ENCODE assay signal across 24 mouse cellular contexts in the genomic region with DNA sequence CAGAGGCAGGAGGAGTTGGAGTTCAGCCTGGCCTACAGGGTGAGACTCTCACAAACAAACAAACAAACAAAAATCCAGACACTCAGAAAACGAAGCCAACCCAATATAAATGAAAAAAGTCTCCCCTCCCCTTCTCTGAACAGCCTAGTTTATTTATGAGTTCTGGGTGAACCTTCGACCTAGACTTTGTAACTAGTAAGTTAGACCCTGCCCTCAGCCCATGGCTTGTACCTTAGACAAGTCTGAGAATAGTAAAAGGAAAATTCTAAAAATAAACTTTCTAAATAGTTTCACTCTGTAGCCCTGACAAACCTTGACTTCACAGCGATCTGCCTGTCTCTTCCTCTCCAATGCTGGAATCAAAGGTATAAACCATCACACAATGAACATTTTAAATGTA. TPM values are rescaled to one million over a fixed set of nuclear protein-coding genes. Genes with fewer than 3 reads are reported as not detected.
DNase-seq lines count a peak whose midpoint lies in the region; ATAC-seq and TF ChIP-seq lines count a peak whose summit lies in the region.
"Had no signal": no experiment of that assay in that cellular context is flagged by ENCODE, and none has a peak within 500 bp of the region (broad histone marks: within the 10 kb centered on the region; RNA-seq: fewer than 3 reads in every experiment).

No protein-coding gene starts in this region.

- peaks cover 30% of the 10 kb centered on the region for H3K4me1 ChIP-seq in kidney, adult 2 months (ENCODE audit: control insufficient read depth, insufficient read depth, low read length)
- peaks cover 13% of the 10 kb centered on the region for H3K4me1 ChIP-seq in kidney, embryonic 15.5 days
- peaks cover 54% of the 10 kb centered on the region for H3K4me1 ChIP-seq in liver, embryonic 12.5 days

- H3K27me3 ChIP-seq in kidney, adult 2 months (replicated peaks; ENCODE audit: control insufficient read depth, insufficient read depth, low read length) = no peaks in the 10 kb centered on the region
- H3K27me3 ChIP-seq in kidney, embryonic 15.5 days = no peaks in the 10 kb centered on the region
- no peaks in the 10 kb centered on the region for H3K27me3 ChIP-seq in liver, embryonic 12.5 days (replicated peaks)
- H3K27me3 ChIP-seq: embryonic facial prominence, embryonic 13.5 days; embryonic facial prominence, embryonic 15.5 days; forebrain, embryonic 12.5 days had no signal

- H3K36me3 ChIP-seq in kidney, adult 2 months (ENCODE audit: control insufficient read depth, insufficient read depth, low read length) = no peaks in the 10 kb centered on the region
- no peaks in the 10 kb centered on the region for H3K36me3 ChIP-seq in kidney, embryonic 15.5 days
- peaks cover 10% of the 10 kb centered on the region; the same call in 1 of the 2 replicates for H3K36me3 ChIP-seq in liver, embryonic 12.5 days
- H3K36me3 ChIP-seq: forebrain, embryonic 12.5 days had no signal

- no peak for TF ChIP-seq POLR2A in kidney, adult 2 months (IDR thresholded peaks at IDR 0.05; ENCODE audit: low read depth, low read length)

- H3K4me3 ChIP-seq in kidney, adult 2 months (ENCODE audit: insufficient read depth, low read depth, low read length) = no peak overlapping the region
- no peak overlapping the region for H3K4me3 ChIP-seq in kidney, embryonic 15.5 days (replicated peaks)
- H3K4me3 ChIP-seq in liver, embryonic 12.5 days = no peak overlapping the region
- H3K4me3 ChIP-seq: embryonic facial prominence, embryonic 13.5 days; embryonic facial prominence, embryonic 15.5 days; erythroblast, embryonic 14.5 days; forebrain, embryonic 10.5 days; forebrain, embryonic 12.5 days had no signal

- peak overlapping the region; percentile 84 for H3K27ac ChIP-seq in kidney, adult 2 months (ENCODE audit: insufficient read depth, low read depth, low read length)
- no peak overlapping the region for H3K27ac ChIP-seq in kidney, embryonic 15.5 days
- 0 out of 2 replicates have a peak overlapping the region, but pooled peaks have one; percentile 13 for H3K27ac ChIP-seq in liver, embryonic 12.5 days
- H3K27ac ChIP-seq: embryonic facial prominence, embryonic 13.5 days; embryonic facial prominence, embryonic 15.5 days; forebrain, embryonic 10.5 days; forebrain, embryonic 12.5 days had no signal

- peak; percentile 81 for DNase-seq in kidney, adult 2 months
- DNase-seq in kidney, postnatal 10 days = no peak
- DNase-seq in kidney, adult 9 months = peak; percentile 86
- DNase-seq in kidney, postnatal 36 days = peak; percentile 56 to 57
- DNase-seq in kidney, adult 11 months = no peak
- no peak for DNase-seq in liver
- DNase-seq: adrenal gland, adult 2 months; adrenal gland, postnatal 10 days; adrenal gland, postnatal 25 days; cerebellum, adult 11 months; cerebellum, adult 18-20 months; cerebellum, adult 8-10 months; cerebellum, adult 9-11 months; cerebellum, postnatal 14 days; cerebellum, postnatal 36 days; embryo, embryonic 11 days had no signal

- H3K4me2 ChIP-seq in kidney, embryonic 15.5 days = no peak overlapping the region
- H3K4me2 ChIP-seq in liver, embryonic 12.5 days = no peak overlapping the region
- H3K4me2 ChIP-seq: embryonic facial prominence, embryonic 13.5 days; embryonic facial prominence, embryonic 15.5 days; forebrain, embryonic 12.5 days had no signal

- no peak for TF ChIP-seq CTCF in kidney, adult 2 months (conservative IDR thresholded peaks at IDR 0.05; ENCODE audit: insufficient read depth, insufficient read length, low read depth, low read length)

- no peaks in the 10 kb centered on the region for H3K9me3 ChIP-seq in kidney, embryonic 15.5 days (replicated peaks)
- H3K9me3 ChIP-seq in liver, embryonic 12.5 days (replicated peaks) = no peaks in the 10 kb centered on the region
- H3K9me3 ChIP-seq: embryonic facial prominence, embryonic 13.5 days; embryonic facial prominence, embryonic 15.5 days; forebrain, embryonic 10.5 days; forebrain, embryonic 12.5 days had no signal

- H3K9ac ChIP-seq in kidney, embryonic 15.5 days = no peak overlapping the region
- no peak overlapping the region for H3K9ac ChIP-seq in liver, embryonic 12.5 days
- H3K9ac ChIP-seq: embryonic facial prominence, embryonic 13.5 days; embryonic facial prominence, embryonic 15.5 days; forebrain, embryonic 12.5 days had no signal

- no peak for ATAC-seq in kidney, embryonic 15.5 days (replicated peaks; ENCODE audit: low FRiP score)
- ATAC-seq in liver, embryonic 12.5 days = no peak
- ATAC-seq: forebrain, embryonic 14.5 days had no signal

- WGBS in kidney, adult 2 months = 41% methylated on average over 3 of the region's 3 CpGs
- 68% methylated on average over 3 of the region's 3 CpGs for WGBS in kidney, embryonic 15.5 days
- WGBS in liver, embryonic 12.5 days (ENCODE audit: insufficient replicate concordance) = 70% methylated on average over 3 of the region's 3 CpGs

RNA-seq across cellular contexts. Expression of a gene that starts 40.2 kb away (rescaled TPM):
- polyA plus RNA-seq in kidney, adult 2 months (2012; rRNA removed) = 18.2 and 20.6 TPM in 2 replicates
- polyA plus RNA-seq in kidney, embryonic 15.5 days (2015; fragmentation: Nextera tagmentation; extraction: Ambion mirVana) = 36.4 and 40.8 TPM in 2 replicates
- 48.0 and 48.4 TPM in 2 replicates for polyA plus RNA-seq in liver, embryonic 12.5 days (2016; fragmentation: Nextera tagmentation; extraction: Ambion mirVana)

Comparison
In these comparisons a context has a peak if more than half of its experiments do, and no peak if none do; other contexts are left out.
1. DNase-seq: peak in kidney, adult 2 months (single experiment), kidney, adult 9 months (single experiment) and kidney, postnatal 36 days (2 of 2); none in kidney, postnatal 10 days (single experiment), kidney, adult 11 months (single experiment) and liver (single experiment).